Mouse (Mus musculus) brain, embryonic 18.5 days (tissue): ENCODE results near the gene Gm3685.
"Not testable (repeated sequence)": the region's sequence is repeated elsewhere in the genome, so short reads cannot be mapped to it uniquely, and the experiment has no call there.

ENCODE experiments used
- DNase-seq: peaks from one replicate; pipeline ENCODE4 v3.0.0-alpha.2; 2012; ENCODE audit warnings: low read depth, low spot score

The Gm3685 gene

GRCm38 (mm10) chr14:7044870-7045269 is at the start of gene Gm3685:
Gm3685 (minus strand) TSS chr14:7044970.
- not testable (repeated sequence) for DNase-seq

- DNase-seq, result not testable (repeated sequence)
These were observed 17.7 kb downstream of the Gm3685 start, which contains the start of gene Gm10406 for GRCm38 (mm10) chr14:7026781-7027749. Gm10406 (minus strand) TSS chr14:7027449.

DNA sequence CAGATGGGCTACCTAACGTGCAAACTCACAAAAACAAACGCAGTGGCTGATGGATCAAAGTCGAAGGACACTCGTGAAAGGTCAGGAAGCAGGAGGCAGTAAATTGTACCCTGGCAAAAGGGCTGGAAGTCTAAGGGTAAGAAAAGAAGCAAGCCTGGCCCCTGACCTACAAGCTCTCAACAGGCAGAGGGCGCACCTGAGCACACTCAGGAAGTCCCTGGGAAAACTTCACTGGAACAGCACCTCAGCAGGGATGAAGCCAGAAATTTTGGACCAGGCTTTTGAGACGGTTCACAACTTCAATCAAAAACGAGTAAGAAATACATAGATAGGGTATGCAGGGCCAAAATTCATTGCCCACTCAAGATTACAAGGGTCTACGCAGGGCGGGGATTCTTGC is 18.5 kb downstream of the Gm3685 start:
- not testable (repeated sequence) for DNase-seq
